Mouse (Mus musculus) CH12.LX (cell line): Measurements from ENCODE around the gene Arhgap45.

Experiments
- CHD2 ChIP-seq: IDR thresholded peaks from 2 replicates; pipeline ENCODE4 v1.6.1; 2011; ENCODE audit warnings: low read length, improper control_type of control experiment
- CTCF ChIP-seq, 2 experiments: IDR thresholded peaks in 1 of 2; conservative IDR thresholded peaks in 1 of 2; 2 replicates each; pipeline ENCODE4 v1.5.1; 2011 to 2012; ENCODE audit warnings: low read depth in 2 of 2, low read length in 2 of 2, improper control_type of control experiment in 1 of 2, inconsistent platforms in 1 of 2, mild to moderate bottlenecking in 1 of 2, moderate library complexity in 1 of 2
- ELF1 ChIP-seq: IDR thresholded peaks from 2 replicates; pipeline ENCODE4 v1.6.1; 2014; ENCODE audit warnings: low read depth, mild to moderate bottlenecking, inconsistent platforms, low read length, improper control_type of control experiment
- IRF4 ChIP-seq: IDR thresholded peaks from 2 replicates; pipeline ENCODE4 v1.6.1; 2014; ENCODE audit warnings: low read depth, mild to moderate bottlenecking, inconsistent platforms, low read length, improper control_type of control experiment
- JUN ChIP-seq: IDR thresholded peaks from 2 replicates; pipeline ENCODE4 v1.6.1; 2011; ENCODE audit warnings: low read depth, mild to moderate bottlenecking, low read length, improper control_type of control experiment, moderate library complexity; ENCODE audit not compliant: insufficient read depth
- JUND ChIP-seq: conservative IDR thresholded peaks from 2 replicates; pipeline ENCODE4 v1.6.1; 2011; ENCODE audit warnings: low read depth, low read length, improper control_type of control experiment
- KAT2A ChIP-seq: IDR thresholded peaks from 2 replicates; pipeline ENCODE4 v1.6.1; 2012; ENCODE audit warnings: low read length, improper control_type of control experiment, inconsistent platforms; ENCODE audit not compliant: insufficient replicate concordance
- POLR2A ChIP-seq: IDR thresholded peaks from 2 replicates; pipeline ENCODE4 v1.6.1; 2011; ENCODE audit warnings: low read depth, mild to moderate bottlenecking, improper control_type of control experiment, low read length
- TBP ChIP-seq: conservative IDR thresholded peaks from 2 replicates; pipeline ENCODE4 v1.6.1; 2011; ENCODE audit warnings: low read depth, low read length, improper control_type of control experiment
- ZNF384 ChIP-seq: IDR thresholded peaks from 2 replicates; pipeline ENCODE4 v1.6.1; 2012; ENCODE audit warnings: low read depth, low read length, improper control_type of control experiment, inconsistent platforms

DNA sequence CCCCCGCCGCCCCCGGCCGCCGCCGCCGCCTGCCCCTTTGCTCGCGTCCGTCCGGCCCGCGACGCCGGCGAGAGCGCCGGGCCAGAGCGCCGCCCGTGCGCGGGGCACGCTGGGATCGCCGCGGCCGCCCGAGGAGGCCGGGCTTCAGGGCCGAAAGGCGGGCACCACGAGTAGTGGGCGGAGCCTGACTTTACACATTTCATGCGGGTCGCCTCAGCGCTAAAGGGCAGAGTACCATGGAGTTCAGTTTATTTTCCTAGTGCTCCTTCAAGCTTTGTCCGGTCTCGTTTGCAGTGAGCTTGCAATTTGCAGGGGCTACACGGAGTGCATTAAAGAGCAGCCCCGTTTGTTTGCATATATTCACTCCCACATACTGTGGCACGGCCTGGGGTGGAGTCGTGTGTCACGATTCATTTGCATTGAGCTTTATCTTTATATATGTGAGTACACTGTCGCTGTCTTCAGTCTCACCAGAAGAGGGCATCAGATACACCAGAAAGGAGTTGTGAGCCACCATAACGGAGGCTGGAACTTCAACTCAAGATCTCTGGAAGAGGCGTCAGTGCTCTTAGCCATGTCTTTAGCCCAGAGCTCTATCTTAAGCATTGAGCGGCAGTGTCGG lies 32.1 kb upstream of the Arhgap45 start, which contains the start of gene Tmem259:
- TF ChIP-seq TBP: 0 out of 2 replicates have a peak, but pooled peaks have one; percentile 48
- TF ChIP-seq KAT2A: no peak
- TF ChIP-seq JUND: peak; percentile 52
- TF ChIP-seq POLR2A: peak; percentile 55
- peak; percentile 44 to 71; a peak in 3 of 4 replicates for TF ChIP-seq CTCF (conservative IDR thresholded peaks at IDR 0.05 in 1 of 2, IDR thresholded peaks at IDR 0.05 in 1 of 2; ENCODE audit: low read depth in 2 of 2, low read length in 2 of 2)
- no peak for TF ChIP-seq JUN
- TF ChIP-seq CHD2: 0 out of 2 replicates have a peak, but pooled peaks have one; percentile 29
- no peak for TF ChIP-seq ELF1
- 0 out of 2 replicates have a peak, but pooled peaks have one; percentile 19 for TF ChIP-seq ZNF384
- peak; percentile 65; the same call in 1 of the 2 replicates for TF ChIP-seq IRF4
